Mouse (Mus musculus) myocyte (in vitro differentiated cells): ENCODE data around the gene Fbxo47. TPM values are rescaled to one million over a fixed set of nuclear protein-coding genes. Genes with fewer than 3 reads are reported as not detected.

Experiments used
- H3K27me3 ChIP-seq: one replicate; pipeline ENCODE4 v1.6.1; 2011; ENCODE audit not compliant: control insufficient read depth, insufficient read depth, insufficient read length
- H3K36me3 ChIP-seq: one replicate; pipeline ENCODE4 v1.6.1; 2011; ENCODE audit not compliant: control insufficient read depth, insufficient read depth
- H3K4me2 ChIP-seq: one replicate; pipeline ENCODE4 v1.6.1; 2011; ENCODE audit warnings: low read depth, control low read depth
- H3K4me3 ChIP-seq: one replicate; pipeline ENCODE4 v1.5.1; 2011; ENCODE audit warnings: mild to moderate bottlenecking, control low read depth, moderate library complexity
- H3K79me2 ChIP-seq: one replicate; pipeline ENCODE4 v1.6.1; 2011; ENCODE audit not compliant: control insufficient read depth, insufficient read depth
- H3ac ChIP-seq: one replicate; pipeline ENCODE4 v1.6.1; 2011; ENCODE audit not compliant: control insufficient read depth, insufficient read length
- CEBPB ChIP-seq: IDR thresholded peaks from 2 replicates; pipeline ENCODE4 v1.6.1; 2011; ENCODE audit warnings: mild to moderate bottlenecking, moderate library complexity; ENCODE audit not compliant: poor library complexity, insufficient read depth, severe bottlenecking
- E2F4 ChIP-seq: IDR thresholded peaks from one replicate; pipeline ENCODE4 v1.6.1; 2011; ENCODE audit warnings: mild to moderate bottlenecking, control low read depth, moderate library complexity; ENCODE audit not compliant: insufficient read depth
- MAX ChIP-seq: IDR thresholded peaks from one replicate; pipeline ENCODE4 v1.6.1; 2011; ENCODE audit warnings: low read depth, mild to moderate bottlenecking, control low read depth
- MYOD1 ChIP-seq, 3 experiments: IDR thresholded peaks; one replicate each; pipeline ENCODE4 v1.6.1; 2011; ENCODE audit warnings: control low read depth in 2 of 3, low read depth in 2 of 3, mild to moderate bottlenecking in 2 of 3, moderate library complexity in 1 of 3; ENCODE audit not compliant: insufficient read length in 2 of 3, control insufficient read depth in 1 of 3
- MYOG ChIP-seq, 3 experiments: IDR thresholded peaks; one replicate each; pipeline ENCODE4 v1.6.1; 2011; ENCODE audit warnings: control low read depth in 2 of 3, low read depth in 2 of 3, mild to moderate bottlenecking in 2 of 3; ENCODE audit not compliant: insufficient read length in 2 of 3, control insufficient read depth in 1 of 3, insufficient read depth in 1 of 3
- POLR2A ChIP-seq: IDR thresholded peaks from one replicate; pipeline ENCODE4 v1.6.1; 2011; ENCODE audit warnings: low read depth, mild to moderate bottlenecking, control low read depth, moderate library complexity; ENCODE audit not compliant: insufficient read length
- POLR2AphosphoS2 ChIP-seq: IDR thresholded peaks from one replicate; pipeline ENCODE4 v1.6.1; 2011; ENCODE audit warnings: low read depth, control low read depth; ENCODE audit not compliant: insufficient read length
- REST ChIP-seq: IDR thresholded peaks from one replicate; pipeline ENCODE4 v1.6.1; 2011; ENCODE audit warnings: mild to moderate bottlenecking, control low read depth, moderate library complexity; ENCODE audit not compliant: insufficient read depth, insufficient read length
- SRF ChIP-seq: IDR thresholded peaks from one replicate; pipeline ENCODE4 v1.6.1; 2011; ENCODE audit warnings: low read depth; ENCODE audit not compliant: control insufficient read depth, insufficient read length
- TCF12 ChIP-seq: IDR thresholded peaks from one replicate; pipeline ENCODE4 v1.6.1; 2011; ENCODE audit warnings: mild to moderate bottlenecking, control low read depth; ENCODE audit not compliant: poor library complexity, insufficient read depth, severe bottlenecking
- TCF3 ChIP-seq: IDR thresholded peaks from one replicate; pipeline ENCODE4 v1.6.1; 2011; ENCODE audit warnings: low read depth, control low read depth; ENCODE audit not compliant: insufficient read length
- USF1 ChIP-seq: IDR thresholded peaks from one replicate; pipeline ENCODE4 v1.6.1; 2011; ENCODE audit warnings: low read depth, mild to moderate bottlenecking, control low read depth, moderate library complexity
- polyA plus RNA-seq: library from polyadenylated mRNA; unstranded; fragments of >200 nt; fragmentation: generic; extraction: Trizol; gene quantifications from one replicate; pipeline ENCODE4 v1.2.1, GENCODE M21; 2012; ENCODE audit warnings: missing spikeins

Gene Fbxo47
- polyA plus RNA-seq, 1 experiment, result 0.32 TPM

- TF ChIP-seq POLR2AphosphoS2 (no peak), MYOD1 (IDR thresholded peaks at IDR 0.05; ENCODE audit: control insufficient read depth in 1 of 3, insufficient read length in 2 of 3, low read depth in 2 of 3) (no peak), SRF (no peak), E2F4 (no peak), MYOG (IDR thresholded peaks at IDR 0.05; ENCODE audit: control insufficient read depth in 1 of 3, insufficient read depth in 1 of 3, insufficient read length in 2 of 3, low read depth in 2 of 3) (no peak), CEBPB (0 out of 2 replicates have a peak, but pooled peaks have one; percentile 12)
- Histone ChIP-seq H3K4me3 (no peak overlapping the region), H3K36me3 (no peaks in the 10 kb centered on the region), H3K79me2 (no peaks in the 10 kb centered on the region), H3ac (no peak overlapping the region), H3K4me2 (no peak overlapping the region), H3K27me3 (no peaks in the 10 kb centered on the region)
Observed at GRCm38 (mm10) chr11:97899822-97900221, 15.9 kb upstream of the Fbxo47 start.

- no peak overlapping the region for H3ac ChIP-seq
- TF ChIP-seq SRF, result peak; percentile 58
- TF ChIP-seq REST, result no peak
Observed at GRCm38 (mm10) chr11:97897568-97898185, 13.7 kb upstream of the Fbxo47 start.

GRCm38 (mm10) chr11:97896655-97897054 lies 12.7 kb upstream of the Fbxo47 start:
- no peak overlapping the region for H3K4me3 ChIP-seq
- peak overlapping the region; percentile 46 for H3K4me2 ChIP-seq
- TF ChIP-seq REST (no peak), TCF3 (peak; percentile 38), USF1 (peak; percentile 14), MYOG (IDR thresholded peaks at IDR 0.05; ENCODE audit: control insufficient read depth in 1 of 3, insufficient read depth in 1 of 3, insufficient read length in 2 of 3, low read depth in 2 of 3) (peak; percentile 33 to 81 (median 54)), TCF12 (peak; percentile 69), MYOD1 (IDR thresholded peaks at IDR 0.05; ENCODE audit: control insufficient read depth in 1 of 3, insufficient read length in 2 of 3, low read depth in 2 of 3) (peak; percentile 30 to 85 (median 74))
- H3ac ChIP-seq, result no peak overlapping the region
- H3K27me3 ChIP-seq, result no peaks in the 10 kb centered on the region
- no peaks in the 10 kb centered on the region for H3K36me3 ChIP-seq
- no peaks in the 10 kb centered on the region for H3K79me2 ChIP-seq

More at GRCm38 (mm10) chr11:97897568-97898185, 13.7 kb upstream of the Fbxo47 start:
- Histone ChIP-seq H3K4me2 (no peak overlapping the region), H3K27me3 (no peaks in the 10 kb centered on the region), H3K36me3 (no peaks in the 10 kb centered on the region), H3K4me3 (no peak overlapping the region), H3K79me2 (no peaks in the 10 kb centered on the region)

GRCm38 (mm10) chr11:97891821-97892220 lies 7.9 kb upstream of the Fbxo47 start:
- no peaks in the 10 kb centered on the region for H3K79me2 ChIP-seq
- H3K4me3 ChIP-seq, result no peak overlapping the region
- no peaks in the 10 kb centered on the region for H3K36me3 ChIP-seq
- H3K27me3 ChIP-seq, result no peaks in the 10 kb centered on the region
- TF ChIP-seq MYOG (IDR thresholded peaks at IDR 0.05; ENCODE audit: control insufficient read depth in 1 of 3, insufficient read depth in 1 of 3, insufficient read length in 2 of 3, low read depth in 2 of 3) (peak; percentile 22 to 75 (median 42)), TCF3 (peak; percentile 18), TCF12 (no peak), MYOD1 (IDR thresholded peaks at IDR 0.05; ENCODE audit: control insufficient read depth in 1 of 3, insufficient read length in 2 of 3, low read depth in 2 of 3) (peak in 1 of 3 experiments; percentile 55), POLR2A (no peak)
- H3ac ChIP-seq, result no peak overlapping the region
- H3K4me2 ChIP-seq, result no peak overlapping the region

- TF ChIP-seq SRF (no peak), TCF3 (no peak), MYOD1 (IDR thresholded peaks at IDR 0.05; ENCODE audit: control insufficient read depth in 1 of 3, insufficient read length in 2 of 3, low read depth in 2 of 3) (no peak)
- Histone ChIP-seq H3K36me3 (no peaks in the 10 kb centered on the region), H3K4me2 (no peak overlapping the region), H3K27me3 (no peaks in the 10 kb centered on the region), H3K4me3 (peak overlapping the region; percentile 43), H3K79me2 (no peaks in the 10 kb centered on the region), H3ac (no peak overlapping the region)
Observed at GRCm38 (mm10) chr11:97885296-97885915, 1.5 kb upstream of the Fbxo47 start.

GRCm38 (mm10) chr11:97884601-97885185 lies 739 bp upstream of the Fbxo47 start:
- no peaks in the 10 kb centered on the region for H3K27me3 ChIP-seq
- H3K4me3 ChIP-seq, result peak overlapping the region; percentile 43
- no peaks in the 10 kb centered on the region for H3K36me3 ChIP-seq
- no peak for TF ChIP-seq REST
- no peak for TF ChIP-seq TCF12
- no peak for TF ChIP-seq MYOD1 (IDR thresholded peaks at IDR 0.05; ENCODE audit: control insufficient read depth in 1 of 3, insufficient read length in 2 of 3, low read depth in 2 of 3)
- no peak for TF ChIP-seq POLR2A
- TF ChIP-seq MAX, result no peak
- no peak for TF ChIP-seq MYOG (IDR thresholded peaks at IDR 0.05; ENCODE audit: control insufficient read depth in 1 of 3, insufficient read depth in 1 of 3, insufficient read length in 2 of 3, low read depth in 2 of 3)
- H3ac ChIP-seq, result no peak overlapping the region
- peak overlapping the region; percentile 73 for H3K4me2 ChIP-seq
- H3K79me2 ChIP-seq, result no peaks in the 10 kb centered on the region
